Mouse (Mus musculus): Measurements from ENCODE around the gene Cubn.

DNA sequence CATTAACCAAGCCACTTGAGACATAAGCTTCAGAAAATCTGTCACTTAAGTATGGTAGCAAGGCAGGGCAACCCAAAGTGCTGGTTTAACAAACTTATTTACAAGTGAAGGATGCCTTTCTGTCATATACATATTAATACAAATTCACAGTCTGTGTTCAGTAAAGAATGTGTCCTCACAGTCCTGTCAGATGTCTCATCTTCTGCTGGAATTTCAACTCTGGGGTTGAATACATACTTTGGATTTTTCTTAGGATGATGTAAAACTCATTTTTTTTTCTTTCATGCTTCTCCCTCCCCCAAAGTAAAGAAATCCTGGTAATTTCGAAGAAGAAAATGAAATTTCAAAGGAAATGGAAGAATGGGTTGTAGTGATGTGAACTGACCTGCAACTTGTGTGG lies 34.8 kb downstream of the Cubn start:
- TF ChIP-seq CTCF (IDR thresholded peaks at IDR 0.05; ENCODE audit: low read depth) = no peak
- no peak for TF ChIP-seq EP300 (optimal IDR thresholded peaks at IDR 0.05)
